Mouse (Mus musculus): ENCODE results near the gene Lmo2. TPM values are rescaled to one million over a fixed set of nuclear protein-coding genes. Genes with fewer than 3 reads are reported as not detected.

Gene Lmo2
- total RNA-seq, 1 experiment from 2014 or later: 30.2 TPM

Other genes starting within 250 kb of the Lmo2 start
- 40.4 TPM in 2 replicates for gene Nat10, start 196.7 kb upstream of the Lmo2 start, total RNA-seq (2021)
- gene Caprin1, start 160.3 kb upstream of the Lmo2 start, total RNA-seq (2021): 417 and 423 TPM in 2 replicates
- 76.7 and 79.6 TPM in 2 replicates for gene Fbxo3, start 69.7 kb downstream of the Lmo2 start, total RNA-seq (2021)
- gene 4931422A03Rik, start 70.4 kb downstream of the Lmo2 start, total RNA-seq (2021): not detected in 2 replicates
- 0.59 TPM in 1 of 2 replicates, not detected in the other for gene Gm10912, start 107.8 kb downstream of the Lmo2 start, total RNA-seq (2021)
- not detected in 2 replicates for gene Gm10799, start 110.6 kb downstream of the Lmo2 start, total RNA-seq (2021)
- 4.4 and 4.6 TPM in 2 replicates for gene Cd59b, start 111.9 kb downstream of the Lmo2 start, total RNA-seq (2021)
- gene Cd59a, start 137.8 kb downstream of the Lmo2 start, total RNA-seq (2021): 47.4 and 51.9 TPM in 2 replicates
- 1.1 and 2.4 TPM in 2 replicates for gene A930018P22Rik, start 164.8 kb downstream of the Lmo2 start, total RNA-seq (2021)

All from adrenal gland, postnatal 14 days (tissue).